Mouse (Mus musculus) ES-Bruce4 (cell line): ENCODE data around the gene Dtx3l.

Source experiments
- CTCF ChIP-seq: IDR thresholded peaks from one replicate; pipeline ENCODE4 v1.8.1; 2011; ENCODE audit warnings: low read depth, low read length
- EP300 ChIP-seq: IDR thresholded peaks from 2 replicates; pipeline ENCODE4 v1.6.1; 2011; ENCODE audit warnings: low read depth, low read length; ENCODE audit not compliant: insufficient read depth
- POLR2A ChIP-seq: IDR thresholded peaks from one replicate; pipeline ENCODE4 v1.8.1; 2011; ENCODE audit warnings: low read length; ENCODE audit not compliant: insufficient read depth

DNA sequence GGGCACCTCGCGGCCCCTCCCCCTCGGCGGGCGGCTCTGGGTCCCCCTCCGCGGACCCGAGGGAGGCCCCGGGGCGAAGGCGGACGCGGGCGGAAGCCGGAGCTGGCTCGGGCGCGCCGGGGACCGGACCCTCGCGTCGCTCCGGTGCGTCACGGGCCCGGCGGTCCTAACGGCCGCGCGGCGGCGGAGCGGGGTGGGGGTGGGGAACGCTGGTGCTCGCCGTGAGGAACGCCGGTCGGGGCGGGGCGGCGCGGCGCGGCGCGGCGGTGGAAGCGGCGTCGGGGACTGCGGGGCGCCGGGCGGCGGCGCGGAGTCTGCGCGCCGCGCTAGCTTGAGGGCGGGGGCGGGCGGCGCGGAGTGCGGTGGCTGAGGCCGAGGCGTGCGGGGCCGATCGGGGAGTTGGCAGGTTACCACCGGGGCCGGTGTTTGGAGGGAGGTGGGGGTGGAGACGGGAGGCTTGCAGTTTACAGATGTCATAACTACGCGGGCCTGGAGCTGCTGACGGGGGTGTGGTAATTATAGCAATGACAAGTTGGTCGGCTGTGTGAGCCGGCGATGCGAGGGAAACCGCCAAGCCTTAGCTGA is 44.7 kb upstream of the Dtx3l start:
- no peak for TF ChIP-seq POLR2A
- no peak for TF ChIP-seq CTCF
- no peak for TF ChIP-seq EP300
